Mouse (Mus musculus): ENCODE measurements around the gene Chd2.
"Not testable (repeated sequence)": the region's sequence is repeated elsewhere in the genome, so short reads cannot be mapped to it uniquely, and the experiment has no call there.

Gene Chd2

GRCm38 (mm10) chr7:73520231-73520630, 21.4 kb downstream of the Chd2 start:
- DNase-seq, result no peak

- no peak for DNase-seq
Measured at GRCm38 (mm10) chr7:73519060-73519796, 22.4 kb downstream of the Chd2 start.

GRCm38 (mm10) chr7:73518373-73518980, 23.2 kb downstream of the Chd2 start:
- DNase-seq, result not testable (repeated sequence)

GRCm38 (mm10) chr7:73517432-73518054, 24.1 kb downstream of the Chd2 start:
- DNase-seq, result peak; percentile 18

- no peak for DNase-seq
Measured at GRCm38 (mm10) chr7:73516820-73517219, 24.8 kb downstream of the Chd2 start.

GRCm38 (mm10) chr7:73514560-73514959, 27.1 kb downstream of the Chd2 start:
- no peak for DNase-seq

- DNase-seq, result no peak
Measured at GRCm38 (mm10) chr7:73512422-73512821, 29.2 kb downstream of the Chd2 start.

GRCm38 (mm10) chr7:73508688-73509087, 32.9 kb downstream of the Chd2 start:
- no peak for DNase-seq

- no peak for DNase-seq
Measured at GRCm38 (mm10) chr7:73507491-73507890, 34.1 kb downstream of the Chd2 start.

- no peak for DNase-seq
Measured at GRCm38 (mm10) chr7:73506852-73507251, 34.8 kb downstream of the Chd2 start.

- DNase-seq, result no peak
Measured at GRCm38 (mm10) chr7:73505266-73505665, 36.4 kb downstream of the Chd2 start.

GRCm38 (mm10) chr7:73498200-73498599, 43.4 kb downstream of the Chd2 start:
- no peak for DNase-seq

- no peak for DNase-seq
Measured at GRCm38 (mm10) chr7:73489261-73489660, 52.4 kb downstream of the Chd2 start.

GRCm38 (mm10) chr7:73481094-73481493, 60.5 kb downstream of the Chd2 start:
- DNase-seq, result no peak

GRCm38 (mm10) chr7:73479506-73479905, 62.1 kb downstream of the Chd2 start:
- no peak for DNase-seq

- no peak for DNase-seq
Measured at GRCm38 (mm10) chr7:73478157-73479058, 63.2 kb downstream of the Chd2 start.

GRCm38 (mm10) chr7:73467741-73468140, 73.9 kb downstream of the Chd2 start:
- no peak for DNase-seq

- DNase-seq, result no peak
Measured at GRCm38 (mm10) chr7:73463546-73463945, 78.1 kb downstream of the Chd2 start.

GRCm38 (mm10) chr7:73454113-73454512, 87.5 kb downstream of the Chd2 start:
- DNase-seq, result no peak

GRCm38 (mm10) chr7:73452187-73452808, 89.3 kb downstream of the Chd2 start:
- DNase-seq, result no peak

- no peak for DNase-seq
Measured at GRCm38 (mm10) chr7:73451594-73451993, 90.0 kb downstream of the Chd2 start.

- peak; percentile 53 for DNase-seq
Measured at GRCm38 (mm10) chr7:73442246-73442645, 99.4 kb downstream of the Chd2 start.

- DNase-seq, result peak; percentile 41
Measured at GRCm38 (mm10) chr7:73441802-73442201, 99.8 kb downstream of the Chd2 start.
